Mouse (Mus musculus): Measurements from ENCODE around the gene Cfap43.

Cfap43 gene

DNA sequence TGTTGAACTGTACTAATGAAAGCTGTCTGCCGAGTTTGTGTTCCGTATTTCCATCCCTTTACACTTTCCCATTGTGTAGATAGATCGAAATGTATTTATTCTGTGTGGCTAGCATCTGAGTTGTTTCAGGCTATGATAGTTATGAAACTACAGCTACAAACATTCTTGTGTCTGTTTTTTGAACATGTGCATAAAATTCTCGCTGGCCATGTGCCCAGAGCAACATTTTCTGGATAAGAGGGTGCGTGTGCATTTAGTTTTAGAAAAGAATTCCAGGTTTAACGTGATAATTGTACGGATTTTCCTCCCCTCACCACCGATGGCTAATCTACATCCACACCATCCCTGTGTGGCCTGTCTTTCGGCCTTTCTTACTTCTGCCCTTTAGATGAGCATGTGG, 205.6 kb downstream of the Cfap43 start:
- no peak for DNase-seq (ENCODE audit: low spot score in 2 of 2)

DNA sequence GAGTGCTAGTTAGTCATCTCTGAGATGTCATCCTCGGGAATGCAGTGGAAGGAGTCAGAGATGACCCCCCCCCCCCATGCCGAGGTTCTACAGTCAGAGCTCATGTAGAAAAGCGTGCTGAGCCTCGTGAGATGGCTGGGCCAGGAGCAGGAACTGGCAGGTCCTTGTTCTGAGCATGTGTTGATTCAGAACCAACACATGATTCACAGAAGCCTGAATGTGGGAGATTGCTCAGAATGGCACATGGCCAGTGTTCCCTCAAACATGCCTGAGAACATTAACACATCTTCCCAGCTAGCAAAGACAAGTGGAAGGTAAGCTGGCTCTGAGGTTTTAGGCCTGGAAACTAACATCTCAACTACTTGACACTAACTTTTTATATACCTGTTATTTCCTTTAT, 208.7 kb downstream of the Cfap43 start:
- no peak for DNase-seq (ENCODE audit: low spot score in 2 of 2)

DNA sequence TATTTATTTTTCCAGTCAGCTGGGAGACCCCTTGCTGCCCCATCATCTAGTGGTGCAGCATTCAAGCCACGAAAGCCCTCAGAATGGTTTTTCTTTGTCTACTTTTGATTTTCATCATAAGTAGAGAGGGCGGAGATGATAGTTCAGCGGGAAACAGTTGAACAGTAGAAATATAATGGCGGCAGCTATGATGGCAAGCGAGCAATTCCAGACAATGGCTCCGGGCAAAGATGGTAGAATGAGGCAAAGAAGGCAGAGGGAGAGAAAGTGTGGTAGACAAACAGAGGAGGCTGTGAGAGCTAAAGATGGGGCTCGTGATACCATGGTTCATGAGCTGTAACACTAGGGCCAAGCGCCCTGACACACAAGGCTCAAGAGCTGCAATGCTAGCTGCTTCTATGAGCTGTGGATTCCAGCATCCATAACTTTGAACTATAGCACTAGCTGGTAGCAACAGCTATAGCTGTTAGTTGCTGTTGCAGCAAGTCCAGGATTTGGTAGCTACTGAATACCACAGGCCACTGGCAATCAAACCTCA, 213.2 kb downstream of the Cfap43 start:
- no peak for DNase-seq (ENCODE audit: low spot score in 2 of 2)

DNA sequence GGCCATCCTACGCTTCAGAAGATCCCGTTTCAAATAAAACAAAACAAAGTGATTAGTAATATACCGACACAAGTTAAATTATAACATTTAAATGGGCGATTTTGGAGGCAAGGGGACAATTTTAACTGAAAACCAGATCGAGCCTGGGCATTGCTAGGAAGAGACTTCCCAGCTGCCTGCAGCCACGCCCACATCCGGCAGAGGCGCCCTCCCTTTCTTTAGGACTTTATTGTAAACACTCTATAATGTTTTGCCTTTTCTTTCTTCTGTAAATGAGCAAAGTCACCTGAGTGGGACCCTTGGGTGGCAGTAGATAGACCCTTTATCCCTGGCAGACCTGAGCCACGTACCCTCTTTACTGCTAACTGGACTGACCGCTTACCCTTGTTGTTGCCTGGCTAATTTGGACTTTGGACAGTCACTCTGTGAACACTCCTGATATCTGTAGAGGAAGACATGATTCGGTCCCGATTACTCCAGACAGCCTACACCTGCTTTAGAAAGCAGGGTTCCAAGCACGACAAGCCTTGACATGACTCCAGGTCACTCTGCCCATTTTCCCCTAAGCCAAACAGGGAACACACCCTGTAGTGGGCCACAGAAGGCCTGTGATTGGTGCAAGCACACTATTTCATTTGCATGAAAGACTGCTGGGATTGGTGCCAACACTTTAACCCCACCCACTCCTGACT, 213.9 kb downstream of the Cfap43 start:
- DNase-seq (ENCODE audit: low spot score in 2 of 2): no peak

DNA sequence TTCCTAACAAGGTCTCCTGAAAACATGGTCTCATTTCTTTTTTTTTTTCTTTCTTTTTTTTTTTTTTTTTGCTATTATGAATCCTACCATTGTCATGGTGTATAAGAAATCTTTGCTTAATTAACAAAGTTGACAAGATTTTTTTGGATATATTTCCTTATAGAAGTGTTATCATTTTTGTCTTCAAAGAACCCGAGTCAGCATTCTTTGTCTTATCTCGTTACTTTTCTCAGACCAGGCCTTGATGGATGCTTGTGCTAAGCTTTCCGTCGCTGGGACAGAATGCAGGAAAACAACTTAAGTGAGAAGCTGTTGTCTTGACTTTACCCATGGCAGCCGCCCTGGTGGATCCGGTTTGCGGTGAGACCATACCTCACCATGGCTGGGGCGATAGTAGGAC, 218.6 kb downstream of the Cfap43 start:
- DNase-seq (ENCODE audit: low spot score in 2 of 2): no peak

DNA sequence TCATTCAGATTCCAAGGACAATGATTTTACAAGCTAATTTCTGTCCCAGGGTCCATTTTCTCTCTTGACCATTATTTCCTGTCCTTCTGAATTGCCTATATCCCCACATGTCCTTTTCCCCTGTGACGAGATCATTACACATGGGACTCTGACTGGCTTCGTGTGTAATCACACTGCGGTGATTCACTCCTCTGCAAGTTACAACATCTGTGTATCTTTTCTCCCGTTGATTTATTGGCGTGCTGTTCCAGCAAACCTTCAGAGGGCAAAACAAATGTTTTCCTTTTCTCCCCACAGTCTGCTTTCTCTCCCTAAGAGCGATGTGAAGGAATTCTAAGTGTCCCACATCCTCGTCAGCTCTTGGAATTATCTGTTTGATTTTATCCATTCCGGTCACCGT, 219.3 kb downstream of the Cfap43 start:
- DNase-seq (ENCODE audit: low spot score in 2 of 2): no peak

DNA sequence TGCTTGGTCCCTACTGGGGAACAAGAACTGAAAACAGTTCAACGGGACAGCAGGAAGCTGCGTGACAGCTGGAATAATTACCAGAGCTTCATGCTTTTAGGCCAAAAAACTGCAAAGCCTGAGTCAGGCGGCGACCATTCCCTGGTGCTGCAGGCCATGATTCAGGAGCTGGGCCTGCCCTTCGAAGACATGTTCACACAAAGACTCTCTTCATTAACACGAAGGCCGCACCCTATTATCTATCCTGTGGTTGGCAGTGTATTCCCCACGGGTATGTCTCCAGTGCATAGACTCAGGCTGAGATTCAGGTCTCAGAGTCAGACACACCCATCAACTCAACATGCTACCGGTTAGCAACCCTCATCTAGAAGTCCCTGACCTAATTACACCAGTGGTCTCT, 220.8 kb downstream of the Cfap43 start:
- no peak for DNase-seq (ENCODE audit: low spot score in 2 of 2)

DNA sequence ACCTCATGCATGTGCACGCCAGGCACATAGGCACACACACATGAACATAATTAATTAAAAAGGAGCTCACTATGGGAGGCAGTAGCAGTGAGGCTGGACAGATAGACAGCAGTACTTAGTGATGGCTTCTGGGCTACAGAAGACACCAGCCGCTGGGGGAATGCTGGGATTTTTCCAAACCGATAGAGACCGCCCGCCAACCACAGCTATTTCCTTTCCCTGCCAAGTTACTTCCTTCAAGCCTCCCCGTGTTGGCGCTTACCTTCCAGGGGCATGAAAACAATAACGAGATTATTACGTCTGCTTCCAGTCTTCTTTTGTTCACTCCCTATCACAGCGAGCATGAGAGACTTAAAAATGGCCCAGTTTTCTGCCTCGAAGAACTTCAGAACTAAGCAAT, 222.0 kb downstream of the Cfap43 start:
- DNase-seq (ENCODE audit: low spot score in 2 of 2): no peak

DNA sequence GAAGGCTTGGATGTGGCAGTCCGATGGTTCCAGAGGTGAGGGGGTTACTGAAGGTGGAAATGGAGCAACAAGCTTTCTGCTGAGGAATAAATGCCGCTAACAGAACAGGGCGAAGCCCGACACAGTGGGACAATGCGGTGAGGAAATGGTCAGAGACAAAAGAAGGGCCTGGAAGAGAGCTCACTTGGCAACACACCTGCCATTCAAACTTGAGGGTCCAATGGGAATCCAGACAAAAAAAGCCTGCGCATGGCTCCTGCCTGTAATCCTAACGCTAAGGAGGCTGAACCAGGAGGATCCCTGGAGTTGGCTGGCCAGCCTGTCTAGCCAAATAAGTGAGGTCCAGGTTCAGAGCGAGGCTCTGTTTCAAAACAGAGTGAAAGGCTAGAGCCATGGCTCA, 222.7 kb downstream of the Cfap43 start:
- DNase-seq (ENCODE audit: low spot score in 2 of 2): no peak

DNA sequence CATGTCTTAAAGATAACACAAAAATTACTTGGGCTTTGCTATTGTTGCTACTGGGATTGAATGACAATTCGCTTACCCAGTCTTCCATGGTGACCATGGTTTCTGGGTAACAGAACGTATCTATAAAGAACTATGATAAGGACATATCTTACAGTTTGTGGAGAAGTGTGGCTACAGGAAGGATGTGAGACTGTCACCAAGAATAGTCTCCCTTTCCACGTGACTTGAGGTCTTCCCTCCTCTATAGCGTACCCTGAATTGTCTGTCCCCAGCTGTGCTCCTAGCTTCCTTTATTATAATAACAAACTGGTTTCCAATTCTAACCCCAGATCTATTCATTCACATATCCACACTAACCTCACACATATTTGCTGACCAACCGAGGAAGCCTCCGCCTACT, 223.4 kb downstream of the Cfap43 start:
- no peak for DNase-seq (ENCODE audit: low spot score in 2 of 2)

DNA sequence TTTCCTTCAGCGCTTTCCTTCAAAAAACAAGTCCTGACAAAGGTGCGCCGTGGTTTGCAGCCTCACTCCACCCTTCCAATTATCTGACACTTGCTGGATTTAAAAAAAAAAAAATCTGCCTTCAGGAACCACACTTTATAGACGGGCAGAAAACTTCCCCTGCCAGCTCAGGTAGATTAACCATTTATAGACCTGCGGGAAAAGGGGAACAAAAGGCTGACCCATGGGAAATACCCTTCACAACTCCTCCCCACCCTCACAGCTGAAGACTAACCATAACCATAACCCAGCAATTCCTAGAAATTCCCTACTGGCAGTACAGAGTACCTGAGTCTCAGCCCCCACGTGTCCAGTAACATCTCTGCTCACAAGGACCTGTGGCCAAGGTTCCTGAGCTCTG, 227.1 kb downstream of the Cfap43 start, which contains the start of gene Col17a1:
Col17a1 (minus strand) TSS at position 101 of the 400 bp plus-strand sequence.
- DNase-seq (ENCODE audit: low spot score in 2 of 2): no peak

DNA sequence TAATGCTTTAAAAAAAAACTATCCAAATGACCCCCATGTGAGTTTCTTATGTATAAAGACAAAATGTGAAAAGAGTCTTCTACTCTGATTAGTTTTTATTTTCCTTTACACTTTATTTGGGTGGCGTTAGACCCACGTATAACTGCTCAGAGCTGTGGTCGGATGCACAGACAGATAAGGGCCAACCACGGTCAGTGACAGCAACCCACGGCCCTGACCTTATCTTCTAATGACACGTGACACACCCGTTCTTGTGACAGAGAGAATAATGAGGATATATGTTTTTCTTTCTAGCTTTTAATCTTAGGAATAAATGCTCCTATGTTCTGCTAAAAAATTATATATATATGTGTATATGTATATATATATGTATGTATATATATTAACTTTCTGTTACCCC, 229.5 kb downstream of the Cfap43 start:
- no peak for DNase-seq (ENCODE audit: low spot score in 2 of 2)

All from urinary bladder, postnatal 4 days (tissue).